Mouse (Mus musculus) myocyte (in vitro differentiated cells): ENCODE measurements around the gene Dennd6a. TPM values are rescaled to one million over a fixed set of nuclear protein-coding genes. Genes with fewer than 3 reads are reported as not detected.

ENCODE experiments used
- H3K27me3 ChIP-seq: one replicate; pipeline ENCODE4 v1.6.1; 2011; ENCODE audit not compliant: control insufficient read depth, insufficient read depth, insufficient read length
- H3K36me3 ChIP-seq: one replicate; pipeline ENCODE4 v1.6.1; 2011; ENCODE audit not compliant: control insufficient read depth, insufficient read depth
- H3K4me2 ChIP-seq: one replicate; pipeline ENCODE4 v1.6.1; 2011; ENCODE audit warnings: low read depth, control low read depth
- H3K4me3 ChIP-seq: one replicate; pipeline ENCODE4 v1.5.1; 2011; ENCODE audit warnings: mild to moderate bottlenecking, control low read depth, moderate library complexity
- H3K79me2 ChIP-seq: one replicate; pipeline ENCODE4 v1.6.1; 2011; ENCODE audit not compliant: control insufficient read depth, insufficient read depth
- H3ac ChIP-seq: one replicate; pipeline ENCODE4 v1.6.1; 2011; ENCODE audit not compliant: control insufficient read depth, insufficient read length
- CEBPB ChIP-seq: IDR thresholded peaks from 2 replicates; pipeline ENCODE4 v1.6.1; 2011; ENCODE audit warnings: mild to moderate bottlenecking, moderate library complexity; ENCODE audit not compliant: poor library complexity, insufficient read depth, severe bottlenecking
- E2F4 ChIP-seq: IDR thresholded peaks from one replicate; pipeline ENCODE4 v1.6.1; 2011; ENCODE audit warnings: mild to moderate bottlenecking, control low read depth, moderate library complexity; ENCODE audit not compliant: insufficient read depth
- MAX ChIP-seq: IDR thresholded peaks from one replicate; pipeline ENCODE4 v1.6.1; 2011; ENCODE audit warnings: low read depth, mild to moderate bottlenecking, control low read depth
- MYOD1 ChIP-seq, 3 experiments: IDR thresholded peaks; one replicate each; pipeline ENCODE4 v1.6.1; 2011; ENCODE audit warnings: control low read depth in 2 of 3, low read depth in 2 of 3, mild to moderate bottlenecking in 2 of 3, moderate library complexity in 1 of 3; ENCODE audit not compliant: insufficient read length in 2 of 3, control insufficient read depth in 1 of 3
- MYOG ChIP-seq, 3 experiments: IDR thresholded peaks; one replicate each; pipeline ENCODE4 v1.6.1; 2011; ENCODE audit warnings: control low read depth in 2 of 3, low read depth in 2 of 3, mild to moderate bottlenecking in 2 of 3; ENCODE audit not compliant: insufficient read length in 2 of 3, control insufficient read depth in 1 of 3, insufficient read depth in 1 of 3
- POLR2A ChIP-seq: IDR thresholded peaks from one replicate; pipeline ENCODE4 v1.6.1; 2011; ENCODE audit warnings: low read depth, mild to moderate bottlenecking, control low read depth, moderate library complexity; ENCODE audit not compliant: insufficient read length
- POLR2AphosphoS2 ChIP-seq: IDR thresholded peaks from one replicate; pipeline ENCODE4 v1.6.1; 2011; ENCODE audit warnings: low read depth, control low read depth; ENCODE audit not compliant: insufficient read length
- REST ChIP-seq: IDR thresholded peaks from one replicate; pipeline ENCODE4 v1.6.1; 2011; ENCODE audit warnings: mild to moderate bottlenecking, control low read depth, moderate library complexity; ENCODE audit not compliant: insufficient read depth, insufficient read length
- SRF ChIP-seq: IDR thresholded peaks from one replicate; pipeline ENCODE4 v1.6.1; 2011; ENCODE audit warnings: low read depth; ENCODE audit not compliant: control insufficient read depth, insufficient read length
- TCF12 ChIP-seq: IDR thresholded peaks from one replicate; pipeline ENCODE4 v1.6.1; 2011; ENCODE audit warnings: mild to moderate bottlenecking, control low read depth; ENCODE audit not compliant: poor library complexity, insufficient read depth, severe bottlenecking
- TCF3 ChIP-seq: IDR thresholded peaks from one replicate; pipeline ENCODE4 v1.6.1; 2011; ENCODE audit warnings: low read depth, control low read depth; ENCODE audit not compliant: insufficient read length
- USF1 ChIP-seq: IDR thresholded peaks from one replicate; pipeline ENCODE4 v1.6.1; 2011; ENCODE audit warnings: low read depth, mild to moderate bottlenecking, control low read depth, moderate library complexity
- polyA plus RNA-seq: library from polyadenylated mRNA; unstranded; fragments of >200 nt; fragmentation: generic; extraction: Trizol; gene quantifications from one replicate; pipeline ENCODE4 v1.2.1, GENCODE M21; 2012; ENCODE audit warnings: missing spikeins

Gene Dennd6a
- polyA plus RNA-seq, 1 experiment = 4.5 TPM

DNA sequence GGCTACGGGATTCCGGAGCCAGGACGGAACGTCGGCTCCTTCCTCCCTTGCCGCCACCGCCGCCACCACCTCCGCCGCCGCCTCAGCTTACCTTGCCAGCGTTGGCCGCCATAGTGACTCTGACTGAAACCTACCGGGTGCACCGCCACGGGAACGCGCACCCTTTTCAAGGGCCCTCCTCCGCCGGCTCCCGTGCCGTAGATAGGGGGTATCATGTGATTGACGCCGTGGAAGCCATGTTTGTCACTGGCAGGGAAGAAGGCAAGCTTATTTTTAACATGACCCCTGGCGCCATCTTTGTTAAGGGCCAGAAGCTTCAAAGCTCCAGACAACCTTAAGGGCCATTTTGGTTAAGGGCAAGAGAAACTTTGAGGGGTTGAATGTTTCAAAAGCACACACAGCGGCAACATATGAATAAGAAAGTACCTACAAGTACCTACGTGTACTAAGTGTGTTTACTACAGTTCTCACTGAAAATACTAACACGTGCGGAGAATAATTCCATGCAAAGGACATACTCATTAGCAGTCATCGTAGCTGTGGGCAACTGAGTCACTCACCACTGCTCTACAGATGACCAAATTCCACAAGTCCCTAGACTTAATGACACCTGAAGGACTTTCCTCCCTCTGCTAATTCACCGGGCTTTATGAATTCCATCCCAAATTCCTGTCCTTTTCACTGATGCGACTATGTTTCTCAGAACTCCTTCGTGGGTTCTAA is 38.7 kb upstream of the Dennd6a start, which contains the start of gene Slmap:
Gene Slmap, minus strand, starts transcription at position 175 of the 723 bp plus-strand sequence.
- Histone ChIP-seq H3ac (peak within 1 kb of the TSS; percentile 80), H3K4me3 (peak within 1 kb of the TSS; percentile 48), H3K36me3 (no peaks in the 10 kb centered on the region), H3K4me2 (peak within 1 kb of the TSS; percentile 96), H3K79me2 (peaks cover 39% of the 10 kb centered on the region), H3K27me3 (no peaks in the 10 kb centered on the region)
- TF ChIP-seq POLR2AphosphoS2 (peak; percentile 79), USF1 (peak; percentile 99), MYOD1 (IDR thresholded peaks at IDR 0.05; ENCODE audit: control insufficient read depth in 1 of 3, insufficient read length in 2 of 3, low read depth in 2 of 3) (no peak), POLR2A (peak; percentile 88), MYOG (IDR thresholded peaks at IDR 0.05; ENCODE audit: control insufficient read depth in 1 of 3, insufficient read depth in 1 of 3, insufficient read length in 2 of 3, low read depth in 2 of 3) (peak in 1 of 3 experiments; percentile 21)

DNA sequence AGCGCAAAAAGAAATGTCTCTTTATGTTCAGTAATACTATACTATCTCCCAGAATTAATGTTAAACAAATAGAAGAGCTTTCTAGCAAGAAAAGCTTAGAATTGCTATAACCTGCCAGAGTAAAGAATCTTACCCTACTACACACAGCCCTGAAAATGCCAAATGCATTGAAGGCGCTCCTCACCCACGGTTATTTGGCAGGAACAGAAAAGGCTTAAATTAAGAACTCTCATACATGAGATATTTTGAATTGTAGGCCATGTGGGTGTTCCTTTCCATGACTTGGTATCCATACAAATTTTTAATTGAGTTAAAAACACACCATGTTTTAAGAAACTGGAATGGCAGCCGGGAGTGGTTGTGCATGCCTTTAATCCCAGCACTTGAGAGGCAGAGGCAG is 34.4 kb upstream of the Dennd6a start:
- Histone ChIP-seq H3K27me3 (no peaks in the 10 kb centered on the region), H3ac (no peak overlapping the region), H3K4me3 (no peak overlapping the region), H3K4me2 (no peak overlapping the region), H3K79me2 (no peaks in the 10 kb centered on the region), H3K36me3 (no peaks in the 10 kb centered on the region)
- no peak for TF ChIP-seq MAX
- TF ChIP-seq TCF12 = no peak
- no peak for TF ChIP-seq TCF3
- TF ChIP-seq REST = no peak
- TF ChIP-seq USF1 = no peak
- no peak for TF ChIP-seq CEBPB
- no peak for TF ChIP-seq E2F4
- TF ChIP-seq MYOD1 (IDR thresholded peaks at IDR 0.05; ENCODE audit: control insufficient read depth in 1 of 3, insufficient read length in 2 of 3, low read depth in 2 of 3) = no peak
- no peak for TF ChIP-seq POLR2A
- no peak for TF ChIP-seq POLR2AphosphoS2

- TF ChIP-seq CEBPB = no peak
- TF ChIP-seq MYOD1 (IDR thresholded peaks at IDR 0.05; ENCODE audit: control insufficient read depth in 1 of 3, insufficient read length in 2 of 3, low read depth in 2 of 3) = no peak
- TF ChIP-seq MAX = no peak
- TF ChIP-seq REST = no peak
- no peak for TF ChIP-seq TCF12
- no peak for TF ChIP-seq SRF
- TF ChIP-seq POLR2AphosphoS2 = no peak
- no peak for TF ChIP-seq POLR2A
- TF ChIP-seq USF1 = no peak
- TF ChIP-seq TCF3 = no peak
- Histone ChIP-seq H3K36me3 (no peaks in the 10 kb centered on the region), H3K79me2 (no peaks in the 10 kb centered on the region), H3K27me3 (no peaks in the 10 kb centered on the region), H3K4me2 (peak overlapping the region; percentile 59), H3K4me3 (no peak overlapping the region), H3ac (no peak overlapping the region)
These were observed 33.1 kb upstream of the Dennd6a start for GRCm38 (mm10) chr14:26540577-26540976.

DNA sequence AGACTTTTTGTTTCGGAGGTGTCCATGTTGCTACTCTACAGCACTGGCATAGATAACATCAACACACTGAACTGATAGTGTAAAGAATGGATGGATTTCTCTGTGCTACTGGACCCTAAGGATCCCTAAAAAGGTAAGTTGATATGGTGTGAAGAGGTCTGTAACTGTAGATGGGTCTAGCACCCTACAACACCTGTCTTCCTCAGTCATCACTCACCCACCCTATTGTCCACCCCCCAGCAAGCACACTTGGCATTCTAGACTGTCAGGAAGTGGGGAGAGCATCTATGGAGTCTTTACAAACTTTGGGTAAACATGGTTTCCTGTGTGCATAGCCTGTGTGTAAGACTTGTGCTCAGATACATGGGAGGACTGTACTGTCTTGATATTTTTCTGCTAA is 31.5 kb upstream of the Dennd6a start:
- H3K4me2 ChIP-seq = no peak overlapping the region
- H3K79me2 ChIP-seq = no peaks in the 10 kb centered on the region
- TF ChIP-seq MYOD1 (IDR thresholded peaks at IDR 0.05; ENCODE audit: control insufficient read depth in 1 of 3, insufficient read length in 2 of 3, low read depth in 2 of 3) = peak in 2 of 3 experiments; percentile 74 to 94
- TF ChIP-seq POLR2A = no peak
- no peak for TF ChIP-seq USF1
- H3K27me3 ChIP-seq = no peaks in the 10 kb centered on the region
- no peak overlapping the region for H3ac ChIP-seq
- H3K4me3 ChIP-seq = no peak overlapping the region
- no peaks in the 10 kb centered on the region for H3K36me3 ChIP-seq

GRCm38 (mm10) chr14:26547516-26548488 is 25.9 kb upstream of the Dennd6a start:
- no peaks in the 10 kb centered on the region for H3K36me3 ChIP-seq
- no peak overlapping the region for H3K4me3 ChIP-seq
- H3ac ChIP-seq = no peak overlapping the region
- no peak overlapping the region for H3K4me2 ChIP-seq
- H3K27me3 ChIP-seq = no peaks in the 10 kb centered on the region
- TF ChIP-seq MYOD1 (IDR thresholded peaks at IDR 0.05; ENCODE audit: control insufficient read depth in 1 of 3, insufficient read length in 2 of 3, low read depth in 2 of 3) = no peak
- no peak for TF ChIP-seq POLR2A
- TF ChIP-seq REST = no peak
- TF ChIP-seq MAX = no peak
- TF ChIP-seq POLR2AphosphoS2 = no peak
- no peak for TF ChIP-seq SRF
- TF ChIP-seq TCF3 = no peak
- no peak for TF ChIP-seq USF1
- H3K79me2 ChIP-seq = no peaks in the 10 kb centered on the region
